Mouse (Mus musculus) midbrain, embryonic 16.5 days (tissue): Measurements from ENCODE around the gene Krtap12-1. TPM values are rescaled to one million over a fixed set of nuclear protein-coding genes. Genes with fewer than 3 reads are reported as not detected.
"Not testable (repeated sequence)": the region's sequence is repeated elsewhere in the genome, so short reads cannot be mapped to it uniquely, and the experiment has no call there.

Experiments
- ATAC-seq: fragments of 200-750 bp; cut with Nextera tagmentation; 2 replicates; pipeline ENCODE4 v1.8.0; 2017; ENCODE audit warnings: moderate TSS enrichment
- H3K27ac ChIP-seq: fragments of 300-500 bp; sonication (generic); 2 replicates; pipeline ENCODE4 v1.5.1; 2014; ENCODE audit warnings: mild to moderate bottlenecking, low read length, mixed read lengths
- H3K27me3 ChIP-seq: fragments of 300-500 bp; sonication (generic); 2 replicates; pipeline ENCODE4 v1.6.1; 2014; ENCODE audit warnings: low read depth, low read length, mixed read lengths; ENCODE audit not compliant: control insufficient read depth, insufficient read depth
- H3K36me3 ChIP-seq: fragments of 300-500 bp; sonication (generic); 2 replicates; pipeline ENCODE4 v1.6.1; 2014; ENCODE audit warnings: mild to moderate bottlenecking, low read length, moderate library complexity, mixed read lengths; ENCODE audit not compliant: control insufficient read depth, insufficient read depth
- H3K4me1 ChIP-seq: fragments of 300-500 bp; sonication (generic); 2 replicates; pipeline ENCODE4 v1.6.1; 2014; ENCODE audit warnings: mild to moderate bottlenecking, low read length, mixed read lengths; ENCODE audit not compliant: control insufficient read depth, insufficient read depth
- H3K4me2 ChIP-seq: fragments of 300-500 bp; sonication (generic); 2 replicates; pipeline ENCODE4 v1.6.1; 2014; ENCODE audit warnings: mild to moderate bottlenecking, low read length, mixed read lengths
- H3K4me3 ChIP-seq: fragments of 300-500 bp; sonication (generic); 2 replicates; pipeline ENCODE4 v1.5.1; 2014; ENCODE audit warnings: low read depth, mild to moderate bottlenecking, low read length, moderate library complexity, mixed read lengths
- H3K9ac ChIP-seq: fragments of 300-500 bp; sonication (generic); 2 replicates; pipeline ENCODE4 v1.6.1; 2014; ENCODE audit warnings: low read depth, low read length, mixed read lengths
- H3K9me3 ChIP-seq: fragments of 300-500 bp; sonication (generic); replicated peaks from 2 replicates; pipeline ENCODE4 v1.6.1; 2014; ENCODE audit warnings: mild to moderate bottlenecking, low read length, mixed read lengths; ENCODE audit not compliant: control insufficient read depth, poor library complexity, severe bottlenecking
- WGBS: fragments of 180-500 bp; shearing (Covaris S2); extraction: QIAGEN DNeasy Blood & Tissue Kit; methylation state at CpG from one replicate; pipeline ENCODE4 v1.1.7; 2014; 5-methylcytosine and 5-hydroxymethylcytosine counted together
- polyA plus RNA-seq: library from polyadenylated mRNA; unstranded; fragments of >200 nt; fragmentation: Nextera tagmentation; extraction: Ambion mirVana; gene quantifications from 2 replicates; pipeline ENCODE4 v1.2.1, GENCODE M21; 2015

The Krtap12-1 gene
- polyA plus RNA-seq, 1 experiment from 2014 or later = not detected

DNA sequence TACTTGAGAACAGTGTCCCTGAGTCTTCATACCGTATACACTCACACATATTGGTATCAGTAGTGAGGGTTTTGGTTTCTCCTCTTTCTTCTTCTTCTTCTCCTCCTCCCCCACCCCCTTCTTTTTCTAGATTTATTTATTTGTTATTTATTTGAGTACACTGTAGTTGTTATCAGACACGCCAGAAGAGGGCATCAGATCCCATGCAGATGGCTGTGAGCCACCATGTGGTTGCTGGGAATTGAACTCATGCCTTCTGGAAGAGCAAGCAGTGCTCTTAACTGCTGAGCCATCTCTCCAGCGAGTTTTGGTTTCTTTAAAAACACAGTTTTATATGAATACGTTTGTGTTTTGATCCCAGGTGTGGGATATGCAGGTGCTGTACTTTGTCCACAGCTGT lies 7.9 kb downstream of the Krtap12-1 start:
- ATAC-seq = no peak
- Histone ChIP-seq H3K36me3 (no peaks in the 10 kb centered on the region), H3K9me3 (no peaks in the 10 kb centered on the region), H3K9ac (no peak overlapping the region), H3K27ac (no peak overlapping the region), H3K27me3 (no peaks in the 10 kb centered on the region), H3K4me1 (no peaks in the 10 kb centered on the region), H3K4me2 (no peak overlapping the region), H3K4me3 (no peak overlapping the region)
- WGBS = 72% methylated on average over 4 of the region's 4 CpGs

DNA sequence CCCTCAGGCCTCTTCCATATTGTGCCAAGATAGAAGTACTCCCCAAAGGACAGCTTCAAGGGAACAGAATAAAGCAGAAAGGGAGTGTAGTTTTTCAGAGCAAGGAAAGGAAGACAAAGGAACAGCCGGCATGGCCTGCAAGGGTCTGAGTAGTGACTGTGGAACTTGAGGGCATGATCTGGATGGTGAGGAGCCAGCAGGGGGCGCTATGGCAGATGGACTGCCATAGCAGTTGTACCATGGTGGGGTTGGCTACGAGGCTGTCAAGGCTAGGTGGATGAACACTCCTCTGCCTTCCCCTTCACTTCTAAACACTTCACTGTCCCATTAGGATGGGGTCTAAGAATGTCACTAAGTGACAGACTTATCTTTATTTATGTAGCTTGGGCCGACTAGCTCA lies 8.8 kb downstream of the Krtap12-1 start:
- H3K9me3 ChIP-seq = no peaks in the 10 kb centered on the region
- no peaks in the 10 kb centered on the region for H3K36me3 ChIP-seq
- 49% methylated on average over 4 of the region's 4 CpGs for WGBS

DNA sequence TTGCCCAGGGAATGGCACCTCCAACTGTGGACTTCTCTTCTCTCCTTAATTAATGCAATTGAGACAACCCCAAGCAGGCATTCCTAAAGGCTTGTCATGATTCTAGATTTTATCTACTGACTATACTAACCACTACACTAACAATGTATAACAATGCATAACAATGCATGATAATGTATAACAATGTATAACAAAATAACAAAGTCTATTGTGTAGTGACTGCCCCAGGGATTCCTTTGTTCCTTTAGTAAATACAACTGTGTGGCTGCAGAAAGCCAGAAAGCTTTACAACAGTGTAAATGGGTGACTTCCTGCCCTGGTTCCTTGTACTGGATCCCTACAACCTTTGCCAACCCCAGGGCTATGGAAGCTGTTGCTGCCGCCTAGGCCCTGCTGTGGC lies 15.5 kb downstream of the Krtap12-1 start:
- Histone ChIP-seq H3K9ac (no peak overlapping the region), H3K4me2 (no peak overlapping the region), H3K4me3 (no peak overlapping the region), H3K27me3 (no peaks in the 10 kb centered on the region), H3K36me3 (no peaks in the 10 kb centered on the region), H3K9me3 (no peaks in the 10 kb centered on the region), H3K4me1 (no peaks in the 10 kb centered on the region), H3K27ac (no peak overlapping the region)
- no peak for ATAC-seq
- 93% methylated on average over 1 of the region's 1 CpGs for WGBS

More for the DNA sequence above, 8.8 kb downstream of the Krtap12-1 start:
- Histone ChIP-seq H3K27me3 (no peaks in the 10 kb centered on the region), H3K27ac (no peak overlapping the region), H3K4me3 (no peak overlapping the region), H3K9ac (no peak overlapping the region), H3K4me1 (no peaks in the 10 kb centered on the region), H3K4me2 (no peak overlapping the region)
- no peak for ATAC-seq

GRCm38 (mm10) chr10:77738929-77739328 lies 18.5 kb downstream of the Krtap12-1 start:
- no peak overlapping the region for H3K9ac ChIP-seq
- no peak overlapping the region for H3K27ac ChIP-seq
- no peaks in the 10 kb centered on the region for H3K27me3 ChIP-seq
- 91% methylated on average over 4 of the region's 4 CpGs for WGBS
- no peaks in the 10 kb centered on the region for H3K36me3 ChIP-seq
- H3K9me3 ChIP-seq = no peaks in the 10 kb centered on the region
- no peaks in the 10 kb centered on the region for H3K4me1 ChIP-seq
- no peak for ATAC-seq
- no peak overlapping the region for H3K4me3 ChIP-seq
- H3K4me2 ChIP-seq = no peak overlapping the region

GRCm38 (mm10) chr10:77741924-77742688 lies 21.7 kb downstream of the Krtap12-1 start, which contains the start of gene Gm18596:
Gene Gm18596, minus strand, starts transcription at chr10:77742638.
- not testable (repeated sequence) for ATAC-seq, H3K36me3 ChIP-seq, H3K27ac ChIP-seq, H3K9me3 ChIP-seq, H3K4me1 ChIP-seq, H3K4me3 ChIP-seq, H3K27me3 ChIP-seq, H3K4me2 ChIP-seq, H3K9ac ChIP-seq
- WGBS = 50% methylated on average over 5 of the region's 5 CpGs

DNA sequence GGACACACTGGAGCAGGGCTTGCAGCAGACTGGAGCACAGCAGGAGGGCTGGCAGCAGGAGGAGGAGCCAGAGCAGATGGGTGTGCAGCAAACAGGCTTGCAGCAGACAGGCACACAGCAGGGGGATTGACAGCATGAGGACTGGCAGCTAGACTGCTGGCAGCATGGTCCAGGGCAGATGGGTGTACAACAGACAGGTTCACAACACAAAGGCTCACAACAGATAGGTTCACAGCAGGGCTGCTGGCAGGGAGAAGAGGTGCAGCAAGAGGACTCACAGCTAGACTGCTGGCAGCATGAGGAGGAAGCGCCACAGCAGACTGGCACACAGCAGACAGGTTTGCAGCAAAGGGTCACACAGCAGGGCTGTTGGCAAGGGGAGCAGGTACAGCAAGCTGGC lies 30.3 kb downstream of the Krtap12-1 start:
- H3K4me2 ChIP-seq, H3K4me3 ChIP-seq, H3K9me3 ChIP-seq, H3K9ac ChIP-seq, H3K4me1 ChIP-seq, H3K36me3 ChIP-seq, ATAC-seq, H3K27me3 ChIP-seq, H3K27ac ChIP-seq: not testable (repeated sequence)
- 88% methylated on average over 1 of the region's 1 CpGs for WGBS

DNA sequence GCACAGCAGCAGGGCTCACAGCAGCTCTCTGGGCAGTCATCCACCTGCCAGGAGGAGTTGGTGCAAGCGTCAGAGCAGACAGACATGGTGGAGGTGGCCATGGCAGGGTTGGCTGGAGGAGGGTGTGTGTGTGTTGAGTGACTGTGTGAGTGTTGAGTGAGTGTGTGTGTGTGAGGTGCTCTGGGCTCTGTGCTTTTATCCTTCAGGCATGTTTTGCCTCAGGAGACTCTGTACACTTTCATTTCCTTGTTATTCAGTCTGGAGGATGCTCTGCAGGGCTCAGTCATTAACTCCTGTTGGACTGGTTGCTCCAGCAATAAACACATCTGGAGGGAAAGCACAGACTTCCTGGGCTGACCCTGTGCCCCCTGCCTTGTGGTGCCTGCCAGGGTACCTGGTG lies 30.9 kb downstream of the Krtap12-1 start, which contains the start of gene Gm9736:
Gene Gm9736 (minus strand): TSS at position 101 of the 400 bp plus-strand sequence.
- ATAC-seq = not testable (repeated sequence)

GRCm38 (mm10) chr10:77752312-77752711 lies 31.9 kb downstream of the Krtap12-1 start:
- H3K9me3 ChIP-seq, H3K36me3 ChIP-seq, H3K27ac ChIP-seq, H3K4me1 ChIP-seq, ATAC-seq, H3K4me2 ChIP-seq, H3K9ac ChIP-seq, H3K27me3 ChIP-seq, H3K4me3 ChIP-seq: not testable (repeated sequence)
- WGBS = 65% methylated on average over 3 of the region's 3 CpGs

More for the DNA sequence above, 30.9 kb downstream of the Krtap12-1 start, which contains the start of gene Gm9736:
- H3K4me2 ChIP-seq, H3K4me3 ChIP-seq, H3K27ac ChIP-seq, H3K27me3 ChIP-seq, H3K4me1 ChIP-seq, H3K9me3 ChIP-seq, H3K36me3 ChIP-seq, H3K9ac ChIP-seq: not testable (repeated sequence)
- WGBS = 89% methylated on average over 1 of the region's 1 CpGs

GRCm38 (mm10) chr10:77753448-77753847 lies 33.0 kb downstream of the Krtap12-1 start:
- Histone ChIP-seq H3K4me3 (no peak overlapping the region), H3K9me3 (no peaks in the 10 kb centered on the region), H3K4me1 (no peaks in the 10 kb centered on the region), H3K27me3 (no peaks in the 10 kb centered on the region), H3K4me2 (no peak overlapping the region), H3K27ac (no peak overlapping the region), H3K36me3 (no peaks in the 10 kb centered on the region), H3K9ac (no peak overlapping the region)
- ATAC-seq = no peak
